Mouse (Mus musculus): ENCODE measurements around the gene Frmd4a.

- TF ChIP-seq MAFK (IDR thresholded peaks at IDR 0.05; ENCODE audit: insufficient read depth, low read depth, low read length) (no peak), ZC3H11A (IDR thresholded peaks at IDR 0.05; ENCODE audit: borderline replicate concordance, low read depth, low read length) (no peak), ZNF384 (IDR thresholded peaks at IDR 0.05; ENCODE audit: low read depth, low read length) (no peak), HCFC1 (IDR thresholded peaks at IDR 0.05; ENCODE audit: borderline replicate concordance, insufficient read depth, low read length) (no peak), CHD2 (IDR thresholded peaks at IDR 0.05; ENCODE audit: low read depth, low read length) (no peak)
Measured at GRCm38 (mm10) chr2:4541330-4541729, 523.8 kb downstream of the Frmd4a start.

Data from ES-E14 (cell line).